Mouse (Mus musculus) C2C12 (cell line): ENCODE results near the gene Mpv17.

Source experiments
- CEBPB ChIP-seq: IDR thresholded peaks from one replicate; pipeline ENCODE4 v1.6.1; 2011; ENCODE audit warnings: low read depth, mild to moderate bottlenecking, control low read depth, moderate library complexity
- CTCF ChIP-seq: IDR thresholded peaks from one replicate; pipeline ENCODE4 v1.5.1; 2011; ENCODE audit not compliant: control insufficient read depth, insufficient read depth, insufficient read length
- MYOG ChIP-seq: IDR thresholded peaks from one replicate; pipeline ENCODE4 v1.6.1; 2011; ENCODE audit not compliant: control insufficient read depth, insufficient read length; ENCODE audit errors: extremely low read depth
- USF1 ChIP-seq: IDR thresholded peaks from one replicate; pipeline ENCODE4 v1.6.1; 2011; ENCODE audit warnings: low read depth, mild to moderate bottlenecking, control low read depth, moderate library complexity

- TF ChIP-seq CTCF, result no peak
- no peak for TF ChIP-seq CEBPB
- TF ChIP-seq MYOG, result no peak
- no peak for TF ChIP-seq USF1
These were observed 25.9 kb upstream of the Mpv17 start, which contains the start of the genes Gm29609 and Gtf3c2 for GRCm38 (mm10) chr5:31179766-31180630.
